Mouse (Mus musculus) E14TG2a.4 (cell line): ENCODE results near the gene Ccdc159.
A peak's percentile ranks its signal among the peaks of the same experiment; 100 is the strongest.

Experiments
- H3K27me3 ChIP-seq: 2 replicates; pipeline ENCODE4 v1.6.1; 2014; ENCODE audit warnings: low read length, control low read depth; ENCODE audit not compliant: insufficient read depth
- H3K36me3 ChIP-seq: 2 replicates; pipeline ENCODE4 v1.6.1; 2014; ENCODE audit warnings: low read length, control low read depth; ENCODE audit not compliant: insufficient read depth
- H3K4me1 ChIP-seq: replicated peaks from 2 replicates; pipeline ENCODE4 v1.6.1; 2014; ENCODE audit warnings: low read depth, low read length, control low read depth
- H3K4me3 ChIP-seq: replicated peaks from 2 replicates; pipeline ENCODE4 v1.5.1; 2014; ENCODE audit warnings: mild to moderate bottlenecking, low read length
- H3K9me3 ChIP-seq: 2 replicates; pipeline ENCODE4 v1.6.1; 2014; ENCODE audit warnings: low read length, control low read depth
- CTCF ChIP-seq: conservative IDR thresholded peaks from 2 replicates; pipeline ENCODE4 v1.5.1; 2014; ENCODE audit warnings: low read length
- NANOG ChIP-seq: IDR thresholded peaks from 2 replicates; pipeline ENCODE4 v1.6.1; 2014; ENCODE audit warnings: borderline replicate concordance, low read length, mixed read lengths
- POU5F1 ChIP-seq: IDR thresholded peaks from 2 replicates; pipeline ENCODE4 v1.6.1; 2014; ENCODE audit warnings: low read length, borderline replicate concordance

The Ccdc159 gene

GRCm38 (mm10) chr9:21938234-21938855, 11.1 kb downstream of the Ccdc159 start:
- TF ChIP-seq CTCF (no peak), POU5F1 (no peak), NANOG (no peak)
- Histone ChIP-seq H3K36me3 (peaks cover 12% of the 10 kb centered on the region), H3K27me3 (peaks cover 22% of the 10 kb centered on the region), H3K9me3 (no peaks in the 10 kb centered on the region), H3K4me3 (no peak overlapping the region), H3K4me1 (peaks cover 23% of the 10 kb centered on the region)

- peaks cover 35% of the 10 kb centered on the region for H3K4me1 ChIP-seq
- TF ChIP-seq CTCF = no peak
- TF ChIP-seq NANOG = no peak
- TF ChIP-seq POU5F1 = no peak
- peaks cover 40% of the 10 kb centered on the region for H3K27me3 ChIP-seq
- H3K36me3 ChIP-seq = peaks cover 7% of the 10 kb centered on the region
- no peaks in the 10 kb centered on the region for H3K9me3 ChIP-seq
- H3K4me3 ChIP-seq = peak overlapping the region; percentile 59
Measured at GRCm38 (mm10) chr9:21943046-21943445, 15.8 kb downstream of the Ccdc159 start.

GRCm38 (mm10) chr9:21943638-21944037, 16.4 kb downstream of the Ccdc159 start:
- peaks cover 41% of the 10 kb centered on the region for H3K4me1 ChIP-seq
- peaks cover 42% of the 10 kb centered on the region for H3K27me3 ChIP-seq
- H3K36me3 ChIP-seq = peaks cover 7% of the 10 kb centered on the region
- TF ChIP-seq NANOG = no peak
- no peak for TF ChIP-seq CTCF
- TF ChIP-seq POU5F1 = no peak
- H3K9me3 ChIP-seq = no peaks in the 10 kb centered on the region
- peak overlapping the region; percentile 59 for H3K4me3 ChIP-seq

DNA sequence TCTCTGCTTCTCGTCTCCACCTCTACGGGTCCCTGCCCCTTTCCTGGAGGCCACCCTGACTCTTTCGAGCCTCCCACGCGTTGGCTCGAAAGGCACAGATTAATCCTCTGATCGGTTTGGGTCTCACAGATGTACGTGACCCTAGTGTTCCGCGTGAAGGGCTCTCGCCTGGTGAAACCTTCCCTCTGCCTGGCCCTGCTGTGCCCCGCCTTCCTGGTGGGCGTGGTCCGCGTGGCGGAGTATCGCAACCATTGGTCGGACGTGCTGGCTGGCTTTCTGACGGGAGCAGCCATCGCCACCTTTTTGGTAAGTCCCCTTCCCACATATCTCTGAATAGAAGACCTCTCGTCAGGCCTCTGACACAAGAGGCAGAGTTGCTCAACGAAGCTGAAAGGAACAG, 17.0 kb downstream of the Ccdc159 start:
- Histone ChIP-seq H3K36me3 (peaks cover 7% of the 10 kb centered on the region), H3K4me3 (peak overlapping the region; percentile 59; the same call in 1 of the 2 replicates)
- TF ChIP-seq CTCF (no peak), NANOG (no peak), POU5F1 (no peak)

DNA sequence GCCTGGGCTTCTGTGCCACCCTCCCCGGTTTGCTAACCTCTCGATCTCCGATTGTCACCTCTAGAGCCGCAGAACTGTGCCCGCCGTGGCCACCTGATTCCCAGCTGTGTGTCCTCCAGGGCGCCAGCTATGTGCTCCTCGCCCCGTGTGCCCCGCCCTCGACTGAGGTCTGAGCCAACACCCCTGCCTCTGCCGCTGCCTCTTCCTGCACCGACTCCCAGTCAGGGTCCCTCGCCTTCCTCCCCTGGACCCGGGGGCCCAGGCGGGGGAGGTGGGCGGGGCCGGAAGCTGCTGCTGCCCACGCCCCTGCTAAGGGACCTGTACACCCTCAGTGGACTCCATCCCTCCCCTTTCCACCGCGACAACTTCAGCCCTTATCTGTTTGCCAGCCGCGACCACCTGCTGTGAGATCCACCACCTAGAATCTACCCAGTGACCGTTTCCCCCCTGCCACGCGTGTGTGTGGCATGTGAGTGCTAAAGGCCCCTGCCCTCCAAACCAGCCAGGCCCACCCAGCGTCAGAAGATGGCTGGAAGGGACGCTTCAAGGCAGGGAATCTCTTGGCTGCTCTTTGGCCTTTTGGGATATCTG, 20.4 kb downstream of the Ccdc159 start:
- Histone ChIP-seq H3K36me3 (no peaks in the 10 kb centered on the region), H3K4me1 (peaks cover 42% of the 10 kb centered on the region), H3K9me3 (0 out of 2 replicates have a peak, but pooled peaks cover 4% of the 10 kb centered on the region), H3K4me3 (peak overlapping the region; percentile 67), H3K27me3 (peaks cover 57% of the 10 kb centered on the region)
- TF ChIP-seq NANOG = no peak
- TF ChIP-seq CTCF = no peak
- TF ChIP-seq POU5F1 = no peak

More for the DNA sequence above, 17.0 kb downstream of the Ccdc159 start:
- Histone ChIP-seq H3K9me3 (no peaks in the 10 kb centered on the region), H3K27me3 (peaks cover 48% of the 10 kb centered on the region), H3K4me1 (peaks cover 42% of the 10 kb centered on the region)

DNA sequence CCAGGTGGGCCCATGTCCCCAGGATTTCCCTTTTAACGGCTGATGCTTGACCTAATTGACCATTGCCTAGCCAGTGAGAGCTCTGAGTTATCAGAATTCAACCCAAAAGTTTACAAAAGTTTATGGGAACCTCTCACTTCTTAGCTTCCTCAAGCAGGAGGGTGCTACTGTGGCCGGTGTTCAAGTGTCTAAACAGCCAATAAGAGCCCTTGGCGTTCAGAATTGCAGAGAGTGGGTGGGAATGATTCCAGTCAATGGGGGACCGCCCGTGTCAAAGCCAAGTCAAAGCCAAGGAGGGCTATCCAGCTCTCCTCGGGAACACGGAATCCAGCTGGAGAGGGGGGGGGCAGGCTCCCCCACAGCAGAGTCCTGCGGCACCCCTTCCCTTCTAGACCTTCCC, 20.9 kb downstream of the Ccdc159 start:
- peak overlapping the region; percentile 67 for H3K4me3 ChIP-seq
- H3K4me1 ChIP-seq = peaks cover 41% of the 10 kb centered on the region
- 0 out of 2 replicates have a peak, but pooled peaks cover 4% of the 10 kb centered on the region for H3K9me3 ChIP-seq
- no peak for TF ChIP-seq CTCF
- TF ChIP-seq NANOG = no peak
- TF ChIP-seq POU5F1 = no peak
- H3K36me3 ChIP-seq = no peaks in the 10 kb centered on the region
- peaks cover 56% of the 10 kb centered on the region for H3K27me3 ChIP-seq

GRCm38 (mm10) chr9:21948790-21949189, 21.5 kb downstream of the Ccdc159 start:
- peaks cover 34% of the 10 kb centered on the region for H3K4me1 ChIP-seq
- H3K4me3 ChIP-seq = no peak overlapping the region
- H3K36me3 ChIP-seq = no peaks in the 10 kb centered on the region
- H3K9me3 ChIP-seq = 0 out of 2 replicates have a peak, but pooled peaks cover 4% of the 10 kb centered on the region
- H3K27me3 ChIP-seq = peaks cover 49% of the 10 kb centered on the region
- no peak for TF ChIP-seq CTCF
- no peak for TF ChIP-seq NANOG
- TF ChIP-seq POU5F1 = no peak

- no peak for TF ChIP-seq POU5F1
- TF ChIP-seq NANOG = no peak
- TF ChIP-seq CTCF = no peak
- peaks cover 28% of the 10 kb centered on the region for H3K4me1 ChIP-seq
- peaks cover 38% of the 10 kb centered on the region for H3K27me3 ChIP-seq
- no peak overlapping the region for H3K4me3 ChIP-seq
- H3K9me3 ChIP-seq = 0 out of 2 replicates have a peak, but pooled peaks cover 4% of the 10 kb centered on the region
- no peaks in the 10 kb centered on the region for H3K36me3 ChIP-seq
Measured at GRCm38 (mm10) chr9:21950322-21950721, 23.1 kb downstream of the Ccdc159 start.

DNA sequence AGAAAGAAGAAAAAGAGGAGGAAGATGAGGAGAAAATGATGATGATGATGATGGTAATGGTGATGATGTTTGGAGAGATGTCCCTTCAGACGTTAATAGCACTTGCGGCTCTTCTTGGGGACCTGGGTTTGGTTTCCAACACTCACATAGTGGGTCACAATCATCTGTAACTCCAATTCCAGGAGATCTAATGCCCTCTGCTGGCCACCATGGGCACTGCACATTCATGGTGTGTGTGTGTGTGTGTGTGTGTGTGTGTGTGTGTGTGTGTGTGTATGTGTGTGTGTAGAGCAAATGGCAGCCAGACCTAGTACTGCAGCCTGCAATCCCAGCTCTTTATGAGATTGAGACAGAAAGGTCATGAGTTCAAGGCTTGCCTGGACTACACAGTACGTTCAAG, 24.7 kb downstream of the Ccdc159 start:
- Histone ChIP-seq H3K4me1 (peaks cover 33% of the 10 kb centered on the region), H3K9me3 (0 out of 2 replicates have a peak, but pooled peaks cover 4% of the 10 kb centered on the region), H3K27me3 (peaks cover 28% of the 10 kb centered on the region), H3K4me3 (no peak overlapping the region), H3K36me3 (peaks cover 4% of the 10 kb centered on the region)
- TF ChIP-seq NANOG (no peak), CTCF (peak; percentile 47)
